Mouse (Mus musculus): ENCODE results near the gene Bmpr1a. TPM values are rescaled to one million over a fixed set of nuclear protein-coding genes. Genes with fewer than 3 reads are reported as not detected.

Gene Bmpr1a
- polyA plus RNA-seq, 1 experiment from 2014 or later, result 49.5 TPM

DNA sequence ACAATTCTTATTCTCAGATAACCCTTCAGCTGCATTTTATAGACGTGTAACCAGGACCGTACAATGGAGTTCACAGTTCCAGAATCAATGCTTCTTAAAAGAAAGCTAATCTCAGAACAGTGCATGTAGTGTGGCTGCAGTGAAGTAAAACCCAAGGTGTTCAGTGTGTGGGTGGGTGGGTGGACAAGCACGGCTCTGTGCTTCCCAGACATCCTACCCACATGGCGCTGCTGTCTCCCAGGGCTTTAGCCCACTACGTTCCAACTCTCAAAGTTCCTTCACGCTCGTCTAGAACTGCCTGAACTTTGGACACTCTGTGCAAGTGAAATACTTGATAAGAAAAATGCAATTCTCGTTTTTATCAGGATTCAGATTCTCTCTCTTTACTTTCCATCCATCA, 19.6 kb upstream of the Bmpr1a start, which contains the start of gene 9230112D13Rik:
Gene 9230112D13Rik (minus strand): TSS at position 101 of the 400 bp plus-strand sequence.
- Histone ChIP-seq H3K4me2 (no peak within 1 kb of the TSS), H3K4me1 (no peaks in the 10 kb centered on the region), H3K36me3 (replicated peaks) (no peaks in the 10 kb centered on the region), H3K9me3 (no peaks in the 10 kb centered on the region), H3K4me3 (replicated peaks) (no peak within 1 kb of the TSS), H3K27me3 (no peaks in the 10 kb centered on the region), H3K9ac (no peak within 1 kb of the TSS), H3K27ac (no peak within 1 kb of the TSS)
- WGBS, result 89% methylated on average over 8 of the region's 8 CpGs
- ATAC-seq (ENCODE audit: low FRiP score), result no peak

DNA sequence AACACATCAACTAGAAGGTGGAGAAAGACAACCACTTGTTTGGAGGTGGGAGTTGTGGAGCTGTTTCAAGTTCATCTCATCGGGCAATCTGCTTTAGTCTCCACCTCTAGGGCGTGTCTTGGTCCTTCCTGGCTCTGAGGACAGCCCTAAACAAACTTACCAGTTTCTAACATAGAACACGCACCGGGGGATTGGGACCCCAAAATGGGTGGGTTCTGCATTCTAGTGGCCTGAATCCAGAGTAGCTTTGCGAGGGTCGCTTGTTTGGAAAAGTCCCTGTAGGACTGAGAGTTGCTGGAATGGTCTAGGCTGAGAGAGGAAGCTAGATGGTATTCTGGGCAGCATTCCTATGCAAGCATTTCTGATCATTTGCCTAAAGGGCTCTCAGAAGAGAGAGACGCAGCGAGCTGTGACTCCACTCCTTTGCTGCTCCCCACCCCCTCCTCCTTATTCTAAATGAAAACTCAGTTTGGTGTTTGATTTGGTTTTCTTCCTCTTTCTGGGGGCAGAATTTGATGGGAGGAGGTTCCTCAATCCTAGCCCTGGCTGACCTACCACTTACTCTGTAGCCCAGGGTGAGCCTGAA, 14.9 kb upstream of the Bmpr1a start:
- no peak overlapping the region for H3K9ac ChIP-seq
- 89% methylated on average over 8 of the region's 8 CpGs for WGBS

DNA sequence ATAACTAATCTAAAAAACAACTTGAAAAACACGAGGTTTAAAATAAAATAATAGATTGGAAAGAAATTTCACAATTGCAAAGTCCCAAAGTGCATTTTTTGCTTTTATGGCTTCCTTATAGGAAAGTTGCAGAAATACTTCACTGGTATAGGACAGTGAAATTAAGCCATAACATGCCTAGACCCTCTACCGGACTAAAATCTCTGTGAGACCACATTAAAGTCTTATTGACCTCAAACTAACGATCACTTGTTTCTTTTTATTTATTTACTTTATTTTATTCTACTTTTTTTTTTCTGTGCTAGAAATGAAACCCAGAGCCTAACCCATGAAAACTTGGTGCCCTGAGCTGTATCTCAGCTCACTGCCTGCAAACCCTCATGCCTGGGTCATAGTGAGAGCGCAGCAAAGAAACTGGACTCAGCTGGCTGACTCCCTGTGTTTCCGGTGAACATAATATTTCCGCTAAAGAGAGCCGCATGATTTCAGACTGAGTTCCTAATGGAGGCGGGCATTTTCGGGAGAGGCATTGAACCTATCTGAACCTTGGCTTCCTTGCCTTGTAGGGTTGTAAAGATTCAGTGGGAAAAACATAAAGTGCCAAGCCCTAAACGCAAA, 13.9 kb upstream of the Bmpr1a start:
- 93% methylated on average over 10 of the region's 10 CpGs for WGBS
- Histone ChIP-seq H3K4me3 (replicated peaks) (no peak overlapping the region), H3K27me3 (no peaks in the 10 kb centered on the region), H3K36me3 (replicated peaks) (no peaks in the 10 kb centered on the region), H3K27ac (no peak overlapping the region), H3K9ac (no peak overlapping the region), H3K4me1 (no peaks in the 10 kb centered on the region), H3K9me3 (no peaks in the 10 kb centered on the region), H3K4me2 (no peak overlapping the region)
- no peak for ATAC-seq (ENCODE audit: low FRiP score)

More for the DNA sequence above, 14.9 kb upstream of the Bmpr1a start:
- H3K4me2 ChIP-seq, result no peak overlapping the region
- H3K4me3 ChIP-seq (replicated peaks), result no peak overlapping the region
- H3K4me1 ChIP-seq, result no peaks in the 10 kb centered on the region
- no peak for ATAC-seq (ENCODE audit: low FRiP score)
- no peak overlapping the region for H3K27ac ChIP-seq
- no peaks in the 10 kb centered on the region for H3K36me3 ChIP-seq (replicated peaks)
- no peaks in the 10 kb centered on the region for H3K27me3 ChIP-seq
- H3K9me3 ChIP-seq, result no peaks in the 10 kb centered on the region

DNA sequence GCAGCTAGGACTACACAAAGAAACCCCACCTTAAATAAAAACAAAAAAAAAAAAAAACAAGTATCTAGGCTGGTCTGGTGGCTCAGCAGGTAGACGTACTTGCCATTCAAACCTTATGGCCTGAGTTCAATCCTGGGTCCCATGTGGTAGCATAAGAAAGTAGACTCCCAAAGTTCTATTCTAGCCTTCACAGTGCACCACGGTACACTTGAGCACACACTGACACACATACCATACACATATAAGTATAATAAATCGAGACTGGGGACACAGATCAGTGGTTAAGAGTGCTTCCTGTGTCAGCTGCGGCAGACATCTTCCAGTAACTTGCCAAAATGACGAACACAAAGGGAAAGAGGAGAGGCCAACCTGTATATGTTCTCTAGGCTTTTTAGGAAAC, 12.7 kb upstream of the Bmpr1a start:
- H3K36me3 ChIP-seq (replicated peaks), result no peaks in the 10 kb centered on the region
- H3K9ac ChIP-seq, result no peak overlapping the region
- no peak for ATAC-seq (ENCODE audit: low FRiP score)
- H3K27me3 ChIP-seq, result no peaks in the 10 kb centered on the region
- whole genome bisulfite sequencing, result 92% methylated on average over 5 of the region's 5 CpGs
- H3K9me3 ChIP-seq, result no peaks in the 10 kb centered on the region
- no peak overlapping the region for H3K4me3 ChIP-seq (replicated peaks)
- H3K4me2 ChIP-seq, result no peak overlapping the region
- no peaks in the 10 kb centered on the region for H3K4me1 ChIP-seq
- H3K27ac ChIP-seq, result no peak overlapping the region

DNA sequence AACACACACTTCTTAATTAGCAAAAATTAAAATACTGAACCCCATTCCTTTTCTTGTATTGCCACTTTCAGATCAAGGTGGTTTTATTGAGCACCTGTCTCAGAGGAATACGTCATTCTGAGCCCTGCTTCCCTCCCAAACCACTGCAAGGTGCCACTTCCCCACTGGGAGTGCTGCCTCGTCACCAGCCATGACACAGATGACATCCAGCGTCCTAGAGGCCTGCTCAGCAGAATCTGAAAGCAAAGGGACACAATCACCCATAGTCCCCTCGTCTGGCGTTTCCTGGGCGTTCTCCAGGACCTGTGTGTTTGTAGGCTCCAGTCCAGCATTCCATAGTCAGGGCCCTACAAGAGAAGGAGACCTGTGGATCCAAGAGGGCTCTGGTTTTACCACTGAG, 11.0 kb upstream of the Bmpr1a start:
- H3K9ac ChIP-seq, result no peak overlapping the region
- WGBS, result 45% methylated on average over 6 of the region's 6 CpGs
- no peaks in the 10 kb centered on the region for H3K27me3 ChIP-seq
- H3K4me1 ChIP-seq, result no peaks in the 10 kb centered on the region
- H3K36me3 ChIP-seq (replicated peaks), result no peaks in the 10 kb centered on the region
- no peak overlapping the region for H3K4me2 ChIP-seq
- H3K9me3 ChIP-seq, result no peaks in the 10 kb centered on the region
- no peak overlapping the region for H3K4me3 ChIP-seq (replicated peaks)
- no peak overlapping the region for H3K27ac ChIP-seq
- ATAC-seq (ENCODE audit: low FRiP score), result no peak

DNA sequence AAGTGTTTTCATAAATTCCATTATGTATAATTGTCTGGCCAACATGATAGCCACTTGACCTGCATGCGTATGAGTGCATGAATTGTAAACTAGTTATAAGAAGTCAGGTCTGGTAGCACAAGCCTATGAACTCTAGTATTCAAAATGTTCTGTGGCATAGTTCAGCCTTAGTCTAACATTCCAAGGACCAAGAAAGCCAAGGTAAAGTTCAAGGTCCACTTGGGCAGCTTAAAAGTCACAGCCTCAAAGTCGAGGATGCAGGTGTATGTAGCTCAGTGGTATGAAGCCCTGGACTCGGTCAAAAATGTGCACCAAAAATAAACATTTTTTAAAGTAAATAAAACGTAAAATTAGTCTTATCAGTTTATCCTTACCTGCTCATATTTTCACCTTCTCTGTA, 9.5 kb upstream of the Bmpr1a start:
- ATAC-seq (ENCODE audit: low FRiP score), result no peak
- 90% methylated on average over 4 of the region's 4 CpGs for WGBS
- Histone ChIP-seq H3K9ac (no peak overlapping the region), H3K4me2 (no peak overlapping the region), H3K9me3 (no peaks in the 10 kb centered on the region), H3K4me1 (peaks cover 15% of the 10 kb centered on the region), H3K36me3 (replicated peaks) (no peaks in the 10 kb centered on the region), H3K27ac (no peak overlapping the region), H3K27me3 (no peaks in the 10 kb centered on the region), H3K4me3 (replicated peaks) (no peak overlapping the region)

DNA sequence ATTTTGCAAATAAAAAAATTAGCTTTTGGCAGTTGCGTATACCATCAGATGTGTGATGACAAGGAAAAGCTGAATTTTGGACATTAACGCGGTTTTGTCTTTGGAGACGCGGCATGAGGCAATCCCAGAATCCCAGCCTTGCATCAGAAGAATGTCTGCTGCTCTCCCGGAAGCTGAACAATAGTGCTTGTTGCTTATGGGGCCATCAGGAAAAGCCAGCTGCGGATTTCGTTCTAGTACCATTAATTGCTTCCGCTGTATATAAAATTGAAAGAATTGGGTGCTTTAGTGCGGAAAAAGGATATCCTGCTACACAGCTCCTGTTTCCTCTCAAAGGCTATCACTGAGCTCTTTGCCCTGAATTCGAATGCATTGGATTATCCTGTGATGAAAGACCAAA, 8.8 kb upstream of the Bmpr1a start:
- ATAC-seq (ENCODE audit: low FRiP score), result no peak
- no peaks in the 10 kb centered on the region for H3K9me3 ChIP-seq
- no peaks in the 10 kb centered on the region for H3K27me3 ChIP-seq
- peaks cover 20% of the 10 kb centered on the region for H3K4me1 ChIP-seq
- H3K4me3 ChIP-seq (replicated peaks), result no peak overlapping the region
- H3K4me2 ChIP-seq, result no peak overlapping the region
- H3K36me3 ChIP-seq (replicated peaks), result no peaks in the 10 kb centered on the region
- H3K27ac ChIP-seq, result no peak overlapping the region
- H3K9ac ChIP-seq, result no peak overlapping the region
- WGBS, result 66% methylated on average over 11 of the region's 11 CpGs

DNA sequence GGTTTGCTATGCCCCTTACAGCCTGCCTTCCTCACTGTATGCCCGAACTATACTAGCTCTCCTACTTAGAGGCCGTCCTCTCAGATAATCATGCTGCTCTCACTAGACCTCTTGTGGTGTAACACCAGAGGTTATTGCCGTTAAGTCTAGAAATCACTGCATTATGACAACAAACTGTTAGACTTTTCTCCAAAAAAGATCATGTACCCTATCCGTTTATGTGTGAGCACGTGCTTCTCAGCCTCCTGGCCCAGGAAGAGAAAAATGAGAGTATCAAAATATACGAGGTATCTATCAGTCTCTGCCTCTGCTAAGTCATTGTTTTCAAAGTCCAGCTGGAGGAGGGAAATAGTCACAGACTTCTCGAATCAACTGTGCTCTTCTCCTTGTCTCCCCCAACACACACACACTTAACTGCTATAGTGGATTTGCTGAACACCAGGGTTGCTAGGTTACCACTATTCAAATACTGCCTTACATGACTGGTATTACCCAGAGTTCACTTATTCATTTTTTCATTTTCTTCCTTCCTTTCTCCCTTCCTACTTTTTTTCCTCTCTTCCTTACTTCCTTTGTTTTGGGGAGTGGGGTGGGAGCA, 5.8 kb upstream of the Bmpr1a start:
- Histone ChIP-seq H3K36me3 (replicated peaks) (no peaks in the 10 kb centered on the region), H3K27me3 (no peaks in the 10 kb centered on the region), H3K4me3 (replicated peaks) (no peak overlapping the region), H3K4me1 (peaks cover 21% of the 10 kb centered on the region), H3K4me2 (no peak overlapping the region), H3K27ac (0 out of 2 replicates have a peak overlapping the region, but pooled peaks have one; percentile 32), H3K9me3 (no peaks in the 10 kb centered on the region), H3K9ac (no peak overlapping the region)
- ATAC-seq (ENCODE audit: low FRiP score), result no peak
- WGBS, result 53% methylated on average over 7 of the region's 7 CpGs

DNA sequence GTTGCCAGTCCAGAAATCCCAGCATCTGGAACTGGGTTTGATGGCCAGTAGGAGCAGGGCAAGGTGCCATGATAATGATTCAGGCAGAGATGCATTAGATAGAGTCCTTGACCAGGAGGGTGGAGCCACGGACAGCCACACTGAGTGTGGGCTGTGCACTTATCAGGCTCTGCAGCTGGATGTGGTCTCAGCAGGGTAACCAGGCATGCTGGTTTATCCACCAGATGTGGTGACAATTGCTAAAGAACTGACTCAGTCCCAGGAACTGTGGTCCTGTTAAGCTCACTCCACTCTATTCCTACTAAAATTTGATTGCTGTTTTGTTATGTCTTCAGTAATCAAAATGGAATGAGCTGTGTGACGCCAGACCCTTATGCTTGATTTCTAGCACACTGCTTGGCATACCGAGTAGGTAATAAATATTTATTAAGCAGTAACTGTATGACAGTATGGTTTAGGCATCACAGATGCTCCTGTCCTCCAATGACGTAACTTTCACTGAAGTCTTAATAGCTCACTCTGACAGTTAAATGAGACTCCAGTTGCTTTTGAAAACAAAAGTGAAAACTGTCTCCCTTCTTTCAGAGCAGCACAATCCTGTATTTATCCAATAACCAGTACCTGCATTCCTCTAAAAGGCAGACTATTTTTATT, 5.2 kb upstream of the Bmpr1a start:
- no peak overlapping the region for H3K4me2 ChIP-seq
- no peaks in the 10 kb centered on the region for H3K36me3 ChIP-seq (replicated peaks)
- peak overlapping the region; percentile 53; the same call in 1 of the 2 replicates for H3K27ac ChIP-seq
- H3K27me3 ChIP-seq, result no peaks in the 10 kb centered on the region
- no peak overlapping the region for H3K9ac ChIP-seq
- WGBS, result 44% methylated on average over 4 of the region's 4 CpGs
- H3K4me3 ChIP-seq (replicated peaks), result no peak overlapping the region
- no peaks in the 10 kb centered on the region for H3K9me3 ChIP-seq
- H3K4me1 ChIP-seq, result peaks cover 26% of the 10 kb centered on the region
- ATAC-seq (ENCODE audit: low FRiP score), result peak; percentile 59

DNA sequence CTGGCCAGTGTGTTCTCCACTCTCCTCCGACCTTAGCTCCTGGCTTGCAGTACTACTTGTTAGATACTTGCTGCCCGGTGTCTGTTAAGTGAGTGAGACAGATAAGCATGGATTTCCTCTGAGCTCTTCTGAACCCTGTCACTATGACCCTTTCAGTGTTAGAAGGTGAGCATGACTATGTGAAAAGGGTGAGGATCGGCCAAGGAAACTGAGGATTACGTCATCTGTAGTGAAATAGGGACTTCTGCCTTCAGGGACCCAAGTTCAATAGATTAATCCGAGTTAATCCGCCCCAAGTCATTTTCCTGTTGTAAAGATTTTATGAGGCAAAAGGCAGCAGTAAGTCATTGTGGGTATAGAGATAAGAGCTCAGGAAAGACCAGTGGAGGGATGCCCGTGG, 2.2 kb upstream of the Bmpr1a start:
- no peaks in the 10 kb centered on the region for H3K36me3 ChIP-seq (replicated peaks)
- ATAC-seq (ENCODE audit: low FRiP score), result no peak

DNA sequence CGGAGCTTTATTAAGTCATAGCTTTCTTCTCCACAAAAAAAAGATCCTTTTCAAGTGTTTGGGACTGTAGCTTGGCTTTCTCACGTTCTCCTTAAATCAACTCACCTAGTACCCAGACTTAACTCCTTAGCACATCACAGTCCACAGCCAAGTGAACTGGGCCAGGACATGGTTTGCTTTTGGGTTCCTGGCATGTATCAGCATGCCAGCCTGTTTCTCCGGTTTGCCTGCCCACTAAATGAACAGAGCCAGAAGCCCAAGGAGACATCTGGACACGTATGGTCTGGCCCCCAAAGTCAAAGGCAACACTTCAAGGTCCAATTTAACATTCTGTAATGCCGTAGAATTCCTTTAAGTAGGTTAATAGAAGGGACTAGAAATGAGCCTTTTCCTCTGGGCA, 1.2 kb upstream of the Bmpr1a start:
- Histone ChIP-seq H3K9me3 (no peaks in the 10 kb centered on the region), H3K4me2 (no peak overlapping the region), H3K4me3 (replicated peaks) (no peak overlapping the region), H3K27me3 (no peaks in the 10 kb centered on the region), H3K4me1 (peaks cover 42% of the 10 kb centered on the region), H3K36me3 (replicated peaks) (no peaks in the 10 kb centered on the region), H3K27ac (no peak overlapping the region), H3K9ac (no peak overlapping the region)
- 81% methylated on average over 5 of the region's 5 CpGs for whole genome bisulfite sequencing
- no peak for ATAC-seq (ENCODE audit: low FRiP score)

More for the DNA sequence above, 2.2 kb upstream of the Bmpr1a start:
- Histone ChIP-seq H3K4me2 (no peak overlapping the region), H3K9me3 (no peaks in the 10 kb centered on the region), H3K9ac (no peak overlapping the region), H3K27ac (no peak overlapping the region), H3K4me1 (peaks cover 32% of the 10 kb centered on the region), H3K4me3 (replicated peaks) (no peak overlapping the region), H3K27me3 (no peaks in the 10 kb centered on the region)
- WGBS, result 78% methylated on average over 7 of the region's 7 CpGs

DNA sequence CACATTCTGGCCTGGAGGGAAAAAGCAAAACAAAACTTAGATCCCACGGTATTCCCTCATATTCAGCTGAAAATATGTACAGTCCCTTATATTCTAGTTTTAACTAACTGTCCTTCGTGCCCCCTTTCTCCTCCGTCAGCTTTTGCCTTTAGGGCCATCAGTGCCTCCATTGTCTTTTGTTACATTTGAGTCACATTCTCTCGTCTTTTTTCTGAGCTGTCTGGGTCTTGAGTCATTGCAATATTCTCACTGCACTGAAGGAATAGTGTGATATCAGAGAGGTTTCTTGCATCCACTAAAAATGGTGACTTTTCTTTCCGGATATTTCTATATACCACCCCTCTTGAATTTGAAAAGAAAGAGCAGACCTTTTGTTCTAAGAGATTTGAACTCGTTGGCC, 618 bp upstream of the Bmpr1a start:
- peak overlapping the region; percentile 64 for H3K4me2 ChIP-seq
- 32% methylated on average over 6 of the region's 6 CpGs for WGBS
- H3K9ac ChIP-seq, result no peak overlapping the region
- no peaks in the 10 kb centered on the region for H3K27me3 ChIP-seq
- peaks cover 44% of the 10 kb centered on the region for H3K4me1 ChIP-seq
- H3K36me3 ChIP-seq (replicated peaks), result no peaks in the 10 kb centered on the region
- no peaks in the 10 kb centered on the region for H3K9me3 ChIP-seq
- peak overlapping the region; percentile 89; the same call in 1 of the 2 replicates for H3K4me3 ChIP-seq (replicated peaks)
- H3K27ac ChIP-seq, result no peak overlapping the region
- no peak for ATAC-seq (ENCODE audit: low FRiP score)

Measured in forebrain, embryonic 12.5 days (tissue).